Mouse (Mus musculus) urinary bladder, postnatal 4 days (tissue): ENCODE results near the gene Cpt1b.

Experiments used
- DNase-seq, 2 experiments: peaks; one replicate each; pipeline ENCODE4 v3.0.0; 2021 to 2022; ENCODE audit warnings: low spot score in 2 of 2

Cpt1b gene

DNA sequence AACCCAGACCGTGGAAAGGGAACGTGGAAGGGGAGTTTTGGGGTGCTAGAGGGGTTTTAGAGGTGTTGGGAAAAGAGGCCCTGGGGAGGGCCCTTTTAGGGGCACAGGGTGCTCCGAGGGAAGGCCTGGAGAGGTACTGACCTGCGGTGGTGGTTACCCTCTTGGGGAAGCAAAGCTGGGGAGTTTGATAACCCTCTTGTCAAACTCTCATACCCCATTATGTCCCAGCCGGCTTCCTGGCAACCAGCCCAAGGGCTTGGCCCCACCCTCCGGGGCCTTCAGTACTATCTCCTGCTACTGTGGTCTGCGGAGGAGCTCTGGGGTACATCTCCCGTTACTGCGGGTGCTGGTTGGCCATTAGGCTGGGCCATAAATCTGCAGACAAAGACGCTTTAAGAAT lies 46.2 kb downstream of the Cpt1b start:
- DNase-seq = no peak

DNA sequence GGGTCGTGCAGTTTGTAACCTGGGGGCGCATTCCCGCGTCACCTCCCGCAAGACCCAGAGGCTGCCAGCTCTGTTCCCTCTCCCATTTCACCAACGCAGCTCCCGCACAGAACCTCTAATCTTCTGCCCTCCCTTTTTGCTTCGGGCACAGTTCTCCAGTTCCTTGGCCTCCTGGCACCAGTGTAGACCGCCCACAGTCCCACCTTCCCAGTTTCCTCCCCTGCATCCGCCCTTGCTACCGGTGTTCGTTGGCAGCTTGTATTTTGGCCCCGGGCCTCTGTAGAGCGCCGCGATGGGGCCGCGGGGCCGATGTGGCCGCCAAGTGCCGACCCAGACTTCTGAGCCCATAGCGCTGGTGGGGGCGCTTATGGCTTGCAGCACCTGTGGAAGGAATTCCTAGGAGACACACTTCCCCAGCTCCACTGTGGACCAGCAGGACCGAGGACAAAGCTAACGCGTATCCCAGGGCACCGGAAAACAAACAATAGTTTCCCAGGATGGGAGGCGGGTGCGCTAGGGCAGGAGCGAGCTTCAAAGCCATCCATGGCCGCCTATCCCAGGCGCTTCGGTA lies 46.7 kb downstream of the Cpt1b start, which contains the start of gene Odf3b:
TSS of gene Odf3b (minus strand) at position 452 of the 571 bp plus-strand sequence.
- DNase-seq = no peak

DNA sequence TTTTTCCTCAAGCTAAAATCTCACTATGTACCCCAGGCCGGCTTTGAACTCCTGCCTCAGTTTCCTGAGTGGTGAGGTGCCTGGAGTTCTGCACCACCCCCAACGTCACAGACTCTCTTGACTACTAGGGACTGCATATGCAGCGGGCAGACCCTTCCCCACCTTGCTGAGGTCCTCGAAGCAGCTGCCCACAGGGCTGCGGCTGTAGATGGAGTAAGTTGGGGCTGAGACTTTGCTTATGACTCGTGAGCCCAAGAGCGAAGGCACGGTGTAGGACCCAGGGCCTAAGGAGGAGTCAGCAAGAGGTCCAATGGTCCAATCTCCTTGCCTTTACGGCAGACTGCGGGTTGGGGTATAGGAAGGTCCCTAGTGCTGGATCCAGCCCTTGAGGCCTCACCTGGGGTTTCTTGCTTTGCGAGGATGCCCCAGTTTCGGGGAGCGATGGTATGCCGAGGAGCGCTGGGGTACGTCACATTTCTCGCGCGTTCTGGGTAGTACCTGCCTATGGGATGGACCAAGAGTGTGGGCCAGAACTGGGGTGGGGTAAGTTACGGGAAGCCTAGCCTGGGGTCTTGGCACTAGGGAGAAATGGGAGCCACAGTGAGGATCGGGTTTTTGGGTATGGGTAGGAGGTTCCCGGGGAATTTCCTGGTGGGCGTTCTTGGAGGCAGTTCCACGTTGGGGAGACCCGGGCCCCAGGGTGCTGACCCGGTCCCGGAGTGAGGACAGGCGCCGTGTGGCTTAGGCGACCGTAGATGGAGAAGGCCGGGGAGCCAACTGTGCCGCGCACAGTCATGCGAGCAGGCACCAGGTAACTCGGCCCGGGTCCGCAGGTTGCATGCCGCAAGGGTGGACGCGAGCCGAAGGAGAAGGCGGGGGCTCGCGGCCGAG lies 47.5 kb downstream of the Cpt1b start:
- no peak for DNase-seq

DNA sequence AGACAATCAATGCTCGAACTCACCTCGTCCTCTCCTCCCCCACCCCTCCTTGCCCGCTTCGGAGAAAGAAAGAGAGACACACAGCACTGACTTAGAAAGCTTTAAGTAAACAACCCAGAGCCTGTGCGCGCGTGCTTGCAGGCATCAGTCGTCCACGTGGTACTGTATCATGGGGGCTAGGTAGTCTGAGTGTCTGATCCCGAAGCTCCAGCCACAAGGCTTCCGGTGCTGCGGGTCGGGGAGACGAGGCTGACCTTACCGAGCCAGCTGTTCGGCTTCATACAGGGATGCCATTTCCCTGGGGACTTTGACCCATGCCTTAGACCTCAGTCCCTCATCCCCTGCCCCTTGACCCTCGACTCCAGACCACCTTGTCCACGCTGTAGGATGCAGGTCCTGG lies 48.3 kb downstream of the Cpt1b start:
- no peak for DNase-seq

DNA sequence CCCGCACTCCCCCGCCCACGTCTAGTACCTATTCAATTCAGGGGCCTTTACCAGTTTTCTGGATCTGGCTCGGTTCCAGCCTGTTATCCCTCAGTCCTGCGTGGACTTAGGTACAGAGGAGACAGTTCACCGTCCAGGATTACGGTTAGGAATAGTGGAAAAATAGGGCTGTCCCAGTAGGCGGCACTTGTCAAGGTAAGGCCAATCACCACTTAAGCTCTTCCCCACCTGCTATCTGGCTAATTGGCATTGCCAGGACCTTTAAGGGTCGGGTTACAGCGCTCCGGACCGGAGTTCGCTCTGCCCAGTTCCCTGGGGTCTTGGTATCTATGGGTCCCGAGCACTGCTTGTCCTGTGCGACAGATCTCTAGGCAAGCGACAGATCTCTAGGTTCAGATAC lies 48.7 kb downstream of the Cpt1b start, which contains the start of gene Tymp:
TSS of gene Tymp (minus strand) at position 83 of the 400 bp plus-strand sequence.
- no peak for DNase-seq

DNA sequence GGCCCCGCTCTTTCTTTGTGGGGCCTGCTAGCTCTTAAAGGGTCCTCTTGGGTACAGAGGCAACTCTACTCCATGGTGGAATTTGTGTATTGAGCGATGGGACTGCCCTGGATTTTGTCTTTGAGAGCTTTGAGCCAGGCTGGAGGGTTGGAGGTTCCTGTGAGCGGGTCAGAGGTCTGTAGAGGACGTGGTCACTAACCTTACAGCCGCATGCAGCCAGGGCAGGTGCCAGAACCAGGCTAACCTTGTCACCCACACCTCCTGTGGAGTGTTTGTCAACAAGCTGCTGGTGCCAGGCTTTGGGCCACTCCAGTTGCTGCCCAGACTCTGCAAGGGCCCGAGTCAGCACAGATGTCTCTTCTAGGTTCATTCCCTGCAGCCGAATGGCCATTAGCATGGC lies 49.6 kb downstream of the Cpt1b start:
- DNase-seq = no peak

DNA sequence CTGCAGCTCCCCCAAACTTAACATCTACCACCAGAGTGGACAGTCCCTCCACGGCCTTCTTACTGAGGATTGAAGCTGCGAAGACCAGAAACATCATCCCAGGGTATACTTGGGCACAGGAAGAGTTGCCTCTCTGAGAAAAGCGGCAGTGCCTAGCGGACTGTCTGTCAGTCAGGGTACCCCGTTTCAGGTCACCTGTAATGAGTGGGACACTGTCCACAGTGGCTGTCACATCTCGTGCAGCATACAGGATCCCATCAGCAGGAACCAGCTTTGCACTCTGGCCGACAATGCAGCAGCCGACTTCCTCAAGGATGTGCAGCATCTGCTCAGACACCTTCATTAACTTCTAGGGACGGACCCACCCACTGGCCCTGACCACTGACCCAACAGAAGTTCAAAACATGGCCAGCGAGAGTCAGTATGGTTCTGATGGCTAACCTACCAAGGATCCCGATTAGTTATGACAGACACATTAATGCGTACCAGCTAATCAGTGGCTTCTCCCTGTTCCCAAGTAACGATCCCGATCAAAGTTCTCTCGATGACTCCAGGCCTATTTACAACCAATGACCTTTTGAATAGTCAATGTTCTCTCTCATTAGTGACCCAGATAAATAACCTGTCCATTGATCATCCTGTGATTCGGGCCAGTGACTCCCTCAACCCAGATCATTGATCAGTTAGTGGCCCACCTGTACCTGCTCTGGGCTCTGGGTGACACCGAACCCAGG lies 50.7 kb downstream of the Cpt1b start:
- DNase-seq = no peak

DNA sequence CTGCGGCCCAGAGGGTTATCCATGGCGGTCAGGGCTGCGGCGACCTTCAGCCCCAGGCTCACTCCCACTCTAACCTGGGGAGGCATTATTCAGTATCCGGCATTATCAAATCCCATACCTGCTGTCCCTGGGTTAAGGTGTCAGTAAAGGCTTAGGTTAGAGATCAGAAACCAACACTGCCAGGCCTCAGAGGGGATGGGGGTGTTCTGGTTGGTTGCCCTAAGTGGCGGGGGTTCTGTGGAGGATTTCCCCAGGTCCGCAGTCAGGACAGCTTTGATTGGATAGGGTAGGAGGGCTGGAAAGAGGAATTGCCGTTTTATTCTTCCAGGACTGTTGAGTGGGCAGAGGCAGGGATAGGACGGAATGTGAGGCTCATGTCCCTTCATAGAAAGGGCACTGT lies 51.3 kb downstream of the Cpt1b start:
- no peak for DNase-seq

DNA sequence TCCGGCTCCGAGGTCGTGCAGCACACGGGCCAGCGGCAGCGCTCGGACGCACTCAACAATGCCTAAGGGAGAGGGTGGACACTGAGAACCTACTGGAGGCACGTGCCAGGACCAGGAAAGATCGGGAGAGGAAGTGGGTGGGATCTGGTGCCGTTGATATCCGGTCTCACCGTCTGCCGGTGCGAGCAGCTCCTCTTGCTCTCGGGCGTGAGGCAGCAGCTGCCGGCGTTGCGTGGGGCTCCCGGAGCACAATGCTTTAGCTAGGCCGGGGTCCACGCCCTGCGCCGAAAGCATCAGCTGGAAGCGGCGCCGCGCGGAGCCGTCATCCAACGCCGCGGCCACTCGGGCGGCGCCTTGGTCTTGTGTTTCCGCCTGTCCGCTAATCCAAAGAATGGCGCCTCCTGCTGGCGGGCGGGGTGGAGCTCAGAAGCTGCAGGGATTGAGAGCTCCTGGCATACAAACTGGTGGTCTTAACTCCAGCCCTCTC lies 51.9 kb downstream of the Cpt1b start, which contains the start of gene Sco2:
TSS of gene Sco2 (minus strand) at position 85 of the 487 bp plus-strand sequence.
- peak; percentile 86 to 95 for DNase-seq

DNA sequence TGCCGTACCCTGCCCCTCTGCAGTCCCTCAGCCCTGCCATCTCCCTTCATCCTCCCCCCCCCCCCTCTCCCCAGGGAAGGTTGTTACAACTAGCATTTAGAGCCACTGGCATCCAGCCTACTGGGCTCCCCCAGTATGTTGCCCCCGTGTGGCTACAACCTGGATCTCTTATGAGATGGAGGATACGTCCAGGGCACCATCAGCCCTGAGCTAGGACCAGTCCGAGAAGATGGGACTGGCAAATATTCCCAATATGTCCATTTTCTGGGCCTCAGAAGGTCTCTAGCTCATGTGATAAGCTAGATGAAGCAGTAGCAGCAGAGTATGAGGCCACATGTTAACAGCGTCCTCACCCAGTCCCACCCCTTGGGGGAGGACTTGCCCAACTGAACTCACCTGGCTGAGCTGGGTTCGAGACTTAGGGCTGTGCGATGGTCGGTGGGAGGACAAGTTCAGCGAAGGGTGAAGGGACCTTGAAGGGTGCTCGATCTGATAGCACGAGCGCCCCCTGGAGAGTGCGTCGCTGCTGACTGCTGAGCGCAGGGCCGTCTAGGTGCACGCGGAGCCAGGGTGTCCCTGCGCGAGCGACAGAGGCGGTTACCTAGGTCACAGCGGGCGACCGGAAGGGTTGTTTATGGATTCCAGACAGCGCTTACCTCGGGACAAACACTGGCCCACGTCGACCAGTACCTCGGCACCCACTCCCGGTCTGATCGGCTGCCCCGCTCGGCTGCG lies 52.5 kb downstream of the Cpt1b start:
- peak; percentile 78 to 86 for DNase-seq

DNA sequence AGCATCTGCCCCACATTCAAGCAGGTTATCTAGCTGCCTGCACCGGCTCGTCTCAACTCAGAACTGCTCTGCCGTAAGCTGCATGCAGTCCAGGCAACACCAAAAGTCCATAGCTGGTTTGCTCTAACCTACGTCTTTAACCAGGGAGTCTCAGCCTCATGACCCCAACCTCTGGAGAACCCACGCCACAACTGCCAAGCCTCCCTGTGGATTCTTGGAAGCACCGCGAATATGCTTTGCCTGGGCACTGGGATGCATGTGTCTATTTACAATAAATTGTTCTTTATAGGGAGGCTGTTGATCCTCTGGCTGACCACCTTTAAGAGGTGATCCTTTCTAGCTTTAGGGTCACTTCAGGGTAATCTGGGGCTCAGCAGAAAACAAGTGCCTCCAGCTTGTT lies 53.1 kb downstream of the Cpt1b start:
- no peak for DNase-seq

DNA sequence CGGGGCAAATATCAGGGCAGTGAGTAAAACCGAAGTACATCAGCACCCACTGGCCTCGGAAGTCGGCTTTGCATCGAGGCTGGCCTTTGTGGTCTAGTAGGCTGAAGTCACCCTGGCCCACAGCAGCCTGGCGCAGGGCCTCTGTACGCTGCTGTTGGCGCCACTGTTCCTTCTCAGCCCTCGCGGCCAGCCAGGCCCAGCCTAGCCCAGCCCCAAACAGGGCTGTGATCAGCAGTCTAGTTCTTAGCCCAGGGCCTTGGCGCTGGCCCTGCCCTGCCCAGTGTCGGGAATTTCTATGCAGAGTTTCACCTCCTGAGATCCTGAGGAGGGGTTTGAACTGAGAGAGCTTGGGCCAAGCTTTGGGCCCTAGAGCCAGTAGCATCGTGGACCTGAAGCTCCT lies 53.6 kb downstream of the Cpt1b start:
- no peak for DNase-seq
